Mouse (Mus musculus) hindbrain, embryonic 12.5 days (tissue): ENCODE measurements around the gene Ampd3. TPM values are rescaled to one million over a fixed set of nuclear protein-coding genes. Genes with fewer than 3 reads are reported as not detected.

Source experiments
- ATAC-seq: fragments of 200-750 bp; cut with Nextera tagmentation; 2 replicates; pipeline ENCODE4 v1.8.0; 2017; ENCODE audit warnings: moderate TSS enrichment; ENCODE audit not compliant: low FRiP score
- H3K27ac ChIP-seq: fragments of 300-500 bp; sonication (generic); 2 replicates; pipeline ENCODE4 v1.5.1; 2016; ENCODE audit warnings: mild to moderate bottlenecking
- H3K27me3 ChIP-seq: fragments of 300-500 bp; sonication (generic); 2 replicates; pipeline ENCODE4 v1.6.1; 2016; ENCODE audit warnings: mild to moderate bottlenecking
- H3K36me3 ChIP-seq: fragments of 300-500 bp; sonication (generic); 2 replicates; pipeline ENCODE4 v1.6.1; 2016; ENCODE audit warnings: mild to moderate bottlenecking
- H3K4me1 ChIP-seq: fragments of 300-500 bp; sonication (generic); 2 replicates; pipeline ENCODE4 v1.6.1; 2016
- H3K4me2 ChIP-seq: fragments of 300-500 bp; sonication (generic); replicated peaks from 2 replicates; pipeline ENCODE4 v1.6.1; 2016; ENCODE audit warnings: mild to moderate bottlenecking
- H3K4me3 ChIP-seq: fragments of 300-500 bp; sonication (generic); 2 replicates; pipeline ENCODE4 v1.5.1; 2016; ENCODE audit warnings: mild to moderate bottlenecking
- H3K9ac ChIP-seq: fragments of 300-500 bp; sonication (generic); 2 replicates; pipeline ENCODE4 v1.6.1; 2016; ENCODE audit warnings: mild to moderate bottlenecking, moderate library complexity
- H3K9me3 ChIP-seq: fragments of 300-500 bp; sonication (generic); replicated peaks from 2 replicates; pipeline ENCODE4 v1.6.1; 2016; ENCODE audit warnings: mild to moderate bottlenecking
- WGBS: fragments of 180-500 bp; shearing (Covaris S2); methylation state at CpG from one replicate; pipeline ENCODE4 v1.1.7; 2016; 5-methylcytosine and 5-hydroxymethylcytosine counted together
- polyA plus RNA-seq: library from polyadenylated mRNA; unstranded; fragments of >200 nt; fragmentation: Nextera tagmentation; extraction: Ambion mirVana; gene quantifications from 2 replicates; pipeline ENCODE4 v1.2.1, GENCODE M21; 2016

Gene Ampd3
- polyA plus RNA-seq, 1 experiment from 2014 or later: 4.0 TPM

DNA sequence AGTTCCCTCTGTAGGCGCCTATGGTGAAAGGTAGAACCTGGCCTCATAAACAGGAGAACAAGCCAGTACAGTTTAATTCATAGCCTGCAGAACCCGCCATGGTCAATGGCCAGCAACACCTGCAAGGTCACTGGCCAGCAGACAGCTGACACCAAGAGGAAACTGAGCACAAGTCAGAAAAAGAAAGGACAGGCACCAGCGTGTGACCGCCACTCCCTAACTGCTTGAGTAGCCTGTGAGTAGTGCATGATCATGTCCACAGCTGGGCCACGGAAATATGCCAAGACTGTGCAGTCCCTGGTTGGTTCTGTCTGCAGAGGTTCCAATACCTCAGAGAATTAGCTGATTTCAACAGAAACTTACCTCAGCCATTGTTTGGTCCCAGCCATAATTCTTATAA, 26.0 kb upstream of the Ampd3 start:
- ATAC-seq: no peak
- Histone ChIP-seq H3K9me3 (no peaks in the 10 kb centered on the region), H3K27me3 (no peaks in the 10 kb centered on the region), H3K4me1 (peaks cover 14% of the 10 kb centered on the region), H3K4me3 (no peak overlapping the region), H3K4me2 (no peak overlapping the region), H3K36me3 (no peaks in the 10 kb centered on the region), H3K9ac (no peak overlapping the region), H3K27ac (no peak overlapping the region)
- WGBS: 94% methylated on average over 5 of the region's 5 CpGs

DNA sequence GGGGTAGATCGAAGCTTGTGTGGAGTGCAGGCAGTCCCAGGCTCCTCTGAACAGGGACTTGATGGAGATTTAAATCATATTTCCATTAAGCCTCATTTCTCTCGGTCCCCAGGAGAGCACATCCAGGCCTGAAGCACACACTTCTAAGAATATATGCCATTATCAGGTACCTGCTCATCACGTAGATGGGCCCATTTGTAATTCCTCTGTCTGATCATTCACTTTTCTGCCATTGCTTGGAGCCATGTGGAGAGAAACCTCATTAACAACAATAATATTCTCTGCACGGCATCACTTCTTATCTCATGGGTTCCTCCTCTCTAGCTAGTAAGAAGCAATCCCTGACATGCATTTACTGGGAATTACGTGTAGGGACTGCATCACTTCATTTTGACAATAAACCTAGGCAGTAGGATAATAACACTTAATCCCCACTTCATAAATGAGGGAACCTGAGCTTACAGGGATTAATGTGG, 21.9 kb upstream of the Ampd3 start:
- no peak overlapping the region for H3K27ac ChIP-seq
- H3K4me2 ChIP-seq: no peak overlapping the region
- WGBS: 72% methylated on average over 5 of the region's 5 CpGs
- ATAC-seq: no peak
- H3K4me1 ChIP-seq: no peaks in the 10 kb centered on the region
- no peaks in the 10 kb centered on the region for H3K9me3 ChIP-seq
- no peak overlapping the region for H3K4me3 ChIP-seq
- H3K27me3 ChIP-seq: no peaks in the 10 kb centered on the region
- no peaks in the 10 kb centered on the region for H3K36me3 ChIP-seq
- H3K9ac ChIP-seq: no peak overlapping the region

DNA sequence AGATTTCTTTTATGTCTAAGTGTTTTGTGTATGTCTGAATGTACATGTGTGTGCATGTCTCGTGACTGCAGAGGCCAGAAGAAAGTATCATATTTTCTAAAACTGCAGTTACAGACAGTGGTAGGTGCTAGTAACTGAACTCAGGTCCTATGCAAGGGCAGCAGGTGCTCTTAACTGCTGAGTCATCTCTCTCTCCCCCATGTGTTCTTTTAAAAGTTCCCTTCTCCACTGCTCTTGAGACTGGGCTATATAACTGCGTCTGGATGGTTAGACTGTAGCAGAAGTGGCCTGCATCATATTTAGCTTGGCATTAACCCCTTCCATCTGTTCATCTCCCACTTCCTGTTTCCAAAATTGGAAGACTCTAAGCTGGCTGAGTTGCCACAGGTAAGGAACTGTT, 21.2 kb upstream of the Ampd3 start:
- WGBS: 70% methylated on average over 2 of the region's 2 CpGs
- no peak for ATAC-seq
- no peak overlapping the region for H3K4me2 ChIP-seq

DNA sequence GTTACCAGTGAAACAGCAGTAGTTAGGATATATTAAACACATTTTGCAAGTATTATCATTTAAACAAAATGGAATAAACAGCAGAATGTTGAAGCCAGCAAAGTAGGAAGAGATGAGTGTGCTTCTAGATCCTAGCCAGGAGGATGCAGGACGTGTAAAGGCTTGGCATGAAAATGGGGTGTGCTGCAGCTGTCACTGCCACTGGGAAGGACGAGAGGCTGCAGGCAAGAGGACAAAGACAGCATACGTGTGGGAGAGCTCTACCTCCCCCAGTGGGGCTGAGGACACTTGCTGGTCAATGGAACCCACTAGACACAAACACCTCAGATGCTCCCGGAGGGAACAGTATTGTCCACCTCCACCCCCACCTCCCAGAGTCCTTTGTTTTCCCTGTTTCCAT, 17.2 kb upstream of the Ampd3 start:
- 37% methylated on average over 4 of the region's 4 CpGs for WGBS
- no peak for ATAC-seq
- H3K4me2 ChIP-seq: no peak overlapping the region
- no peaks in the 10 kb centered on the region for H3K36me3 ChIP-seq
- peaks cover 5% of the 10 kb centered on the region; the same call in 1 of the 2 replicates for H3K4me1 ChIP-seq
- no peak overlapping the region for H3K27ac ChIP-seq
- H3K9ac ChIP-seq: no peak overlapping the region
- no peak overlapping the region for H3K4me3 ChIP-seq
- no peaks in the 10 kb centered on the region for H3K27me3 ChIP-seq
- H3K9me3 ChIP-seq: no peaks in the 10 kb centered on the region

More for the DNA sequence above, 21.2 kb upstream of the Ampd3 start:
- Histone ChIP-seq H3K27me3 (no peaks in the 10 kb centered on the region), H3K4me1 (no peaks in the 10 kb centered on the region), H3K9me3 (no peaks in the 10 kb centered on the region), H3K36me3 (no peaks in the 10 kb centered on the region), H3K9ac (no peak overlapping the region), H3K4me3 (no peak overlapping the region), H3K27ac (no peak overlapping the region)

DNA sequence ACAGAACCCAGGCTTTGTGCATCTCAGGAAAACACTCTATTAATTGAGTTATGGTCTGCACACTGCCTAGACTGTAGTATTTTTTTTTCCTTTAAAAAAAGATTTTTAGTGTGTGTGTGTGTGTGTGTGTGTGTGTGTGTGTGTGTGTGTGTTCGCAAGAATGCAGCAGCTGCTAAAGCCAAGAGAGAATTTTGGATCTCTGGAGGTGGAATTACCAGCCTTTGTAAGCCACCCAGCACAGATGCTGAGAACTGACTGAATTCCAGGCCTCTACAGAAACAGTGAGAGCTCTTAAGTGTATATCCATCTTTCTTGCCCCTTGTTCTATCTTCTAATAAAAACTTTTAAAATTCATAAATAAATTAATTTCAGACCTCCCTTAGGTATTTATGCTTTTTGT, 16.4 kb upstream of the Ampd3 start:
- WGBS: 83% methylated on average over 1 of the region's 1 CpGs
- no peaks in the 10 kb centered on the region for H3K36me3 ChIP-seq
- H3K4me1 ChIP-seq: peaks cover 5% of the 10 kb centered on the region; the same call in 1 of the 2 replicates
- no peak overlapping the region for H3K4me2 ChIP-seq
- no peak overlapping the region for H3K9ac ChIP-seq
- no peak overlapping the region for H3K4me3 ChIP-seq
- no peaks in the 10 kb centered on the region for H3K9me3 ChIP-seq
- ATAC-seq: no peak
- no peak overlapping the region for H3K27ac ChIP-seq
- no peaks in the 10 kb centered on the region for H3K27me3 ChIP-seq

DNA sequence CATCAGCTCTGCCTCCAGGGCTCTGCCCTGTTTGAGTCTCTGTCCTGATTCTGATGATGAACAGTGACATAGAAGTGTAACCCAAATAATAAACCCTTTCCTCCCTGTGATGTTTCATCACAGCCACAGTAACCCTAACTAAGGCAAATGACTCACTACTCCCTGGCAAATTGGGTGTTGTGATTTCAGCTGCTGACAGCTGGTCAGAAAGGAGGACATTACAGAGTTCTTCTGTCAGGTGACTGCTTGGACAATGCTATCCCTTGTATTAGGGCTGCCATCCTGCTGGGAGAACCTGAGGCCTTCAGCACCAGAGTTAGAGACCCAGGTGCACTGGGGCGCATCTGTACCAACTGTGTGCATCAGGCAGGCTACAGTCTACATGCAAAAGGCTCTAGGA, 14.7 kb upstream of the Ampd3 start:
- Histone ChIP-seq H3K9me3 (no peaks in the 10 kb centered on the region), H3K4me3 (no peak overlapping the region), H3K4me1 (peaks cover 5% of the 10 kb centered on the region; the same call in 1 of the 2 replicates), H3K9ac (no peak overlapping the region), H3K36me3 (no peaks in the 10 kb centered on the region), H3K4me2 (no peak overlapping the region), H3K27me3 (no peaks in the 10 kb centered on the region), H3K27ac (no peak overlapping the region)
- ATAC-seq: no peak
- 83% methylated on average over 1 of the region's 1 CpGs for WGBS

DNA sequence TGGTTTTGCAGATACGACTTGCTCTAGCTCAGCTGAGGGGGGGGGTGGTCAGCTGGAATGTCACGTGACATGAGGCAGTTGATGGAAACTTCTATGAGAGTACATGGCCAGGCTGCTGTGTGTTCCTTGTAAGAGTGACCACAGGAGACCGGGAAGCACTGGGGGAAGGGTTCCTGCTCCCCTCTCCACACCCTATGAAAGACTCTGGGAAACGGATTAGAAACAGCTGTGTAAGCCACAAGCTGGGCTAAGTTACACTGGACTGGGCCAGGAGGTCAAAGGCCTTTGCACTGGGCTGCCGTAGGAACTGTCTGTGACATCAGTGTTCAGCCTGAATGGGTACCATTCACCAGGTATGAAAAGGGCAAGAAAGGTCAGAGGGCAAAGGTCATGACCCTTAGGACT, 14.1 kb upstream of the Ampd3 start:
- H3K9ac ChIP-seq: no peak overlapping the region
- H3K27me3 ChIP-seq: no peaks in the 10 kb centered on the region
- no peaks in the 10 kb centered on the region for H3K9me3 ChIP-seq
- no peak for ATAC-seq
- peaks cover 5% of the 10 kb centered on the region; the same call in 1 of the 2 replicates for H3K4me1 ChIP-seq
- no peak overlapping the region for H3K4me3 ChIP-seq
- 22% methylated on average over 5 of the region's 5 CpGs for WGBS
- H3K27ac ChIP-seq: no peak overlapping the region
- no peak overlapping the region for H3K4me2 ChIP-seq
- no peaks in the 10 kb centered on the region for H3K36me3 ChIP-seq

DNA sequence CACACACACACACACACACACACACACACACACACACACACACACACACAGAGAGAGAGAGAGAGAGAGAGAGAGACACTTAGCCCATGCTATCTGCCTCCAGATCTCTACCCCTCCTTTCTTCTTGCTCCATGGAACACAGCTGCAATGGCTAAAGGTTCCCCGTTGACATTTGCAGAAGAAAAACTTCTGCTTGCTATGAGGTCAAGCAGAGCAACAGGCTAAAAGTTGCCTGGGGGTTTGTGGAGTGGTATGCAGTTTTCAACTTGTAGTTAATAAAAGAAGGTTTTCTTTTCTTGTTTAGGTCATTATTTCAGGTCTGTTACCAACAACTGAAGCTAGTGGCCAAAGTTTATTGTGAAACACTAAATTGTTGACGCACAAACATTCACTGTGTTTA, 11.6 kb upstream of the Ampd3 start:
- no peaks in the 10 kb centered on the region for H3K36me3 ChIP-seq
- no peak overlapping the region for H3K4me3 ChIP-seq
- no peak overlapping the region for H3K4me2 ChIP-seq
- H3K4me1 ChIP-seq: peaks cover 5% of the 10 kb centered on the region; the same call in 1 of the 2 replicates
- no peaks in the 10 kb centered on the region for H3K27me3 ChIP-seq
- H3K9ac ChIP-seq: no peak overlapping the region
- no peak for ATAC-seq
- H3K27ac ChIP-seq: no peak overlapping the region
- H3K9me3 ChIP-seq: no peaks in the 10 kb centered on the region
- WGBS: 67% methylated on average over 2 of the region's 2 CpGs

DNA sequence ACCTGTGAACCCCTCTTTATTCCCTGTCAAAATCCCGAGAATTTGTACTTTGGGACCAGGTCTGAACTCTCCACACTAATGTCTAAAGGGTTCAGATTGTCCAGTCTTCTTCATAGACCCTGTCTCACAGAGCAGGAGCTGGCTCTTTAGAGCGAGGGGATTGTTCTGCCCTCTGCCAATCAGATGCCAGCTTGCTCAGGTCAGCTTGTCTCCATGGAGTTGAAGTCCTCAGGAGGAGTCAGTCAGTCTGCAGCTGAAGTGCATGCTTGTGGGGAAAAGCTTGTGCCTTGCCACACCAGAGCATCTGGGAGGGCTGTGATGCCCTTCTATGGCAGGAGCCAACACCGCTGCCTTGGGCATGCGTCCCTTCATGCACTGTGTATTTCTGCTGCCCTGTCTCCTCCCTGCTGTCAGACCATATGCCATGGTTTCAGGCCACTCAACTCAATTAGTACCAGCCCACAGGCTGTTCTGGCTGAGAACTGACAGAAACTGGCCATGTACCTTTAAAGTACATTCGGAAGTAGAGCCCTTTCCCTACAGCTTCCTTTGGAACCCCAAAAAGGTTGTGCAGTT, 5.3 kb upstream of the Ampd3 start:
- Histone ChIP-seq H3K27ac (no peak overlapping the region), H3K27me3 (peaks cover 4% of the 10 kb centered on the region), H3K4me1 (0 out of 2 replicates have a peak, but pooled peaks cover 5% of the 10 kb centered on the region), H3K36me3 (no peaks in the 10 kb centered on the region), H3K9ac (no peak overlapping the region), H3K4me2 (no peak overlapping the region), H3K9me3 (no peaks in the 10 kb centered on the region), H3K4me3 (no peak overlapping the region)
- ATAC-seq: no peak
- WGBS: 80% methylated on average over 5 of the region's 5 CpGs

DNA sequence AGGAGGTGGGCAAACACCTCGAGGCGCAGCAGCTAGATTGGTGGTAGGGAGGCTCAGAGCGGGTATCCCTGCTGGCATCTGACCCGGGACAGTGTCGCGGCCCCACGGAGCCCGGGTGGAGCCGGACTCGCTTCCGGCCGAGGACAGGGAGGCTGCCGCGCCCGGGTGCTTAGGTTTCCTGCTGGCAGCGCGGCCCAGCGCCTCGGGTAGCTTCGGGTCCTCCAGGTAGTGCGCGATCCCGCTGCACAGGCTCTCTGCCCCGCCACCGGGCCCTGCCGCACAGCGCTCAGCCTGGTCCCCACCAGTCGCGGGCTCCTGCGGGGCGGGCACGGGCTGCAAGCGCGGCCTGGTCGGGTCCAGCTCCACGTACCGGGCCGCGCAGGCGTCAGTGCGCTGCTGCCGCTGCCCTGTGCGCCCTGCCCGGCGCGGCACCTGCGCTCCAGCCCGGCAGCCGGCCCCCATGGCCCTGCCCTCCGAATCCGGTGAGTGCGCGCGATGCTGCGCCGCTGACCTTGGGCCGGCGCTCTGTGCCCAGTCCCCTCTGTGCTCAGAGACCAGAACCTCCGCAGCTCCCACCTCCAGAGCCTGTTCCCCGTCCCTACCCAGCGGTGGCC, 552 bp downstream of the Ampd3 start:
- no peaks in the 10 kb centered on the region for H3K36me3 ChIP-seq
- no peak overlapping the region for H3K27ac ChIP-seq
- WGBS: under 1% methylated on average over 59 of the region's 61 CpGs
- peaks cover 29% of the 10 kb centered on the region for H3K27me3 ChIP-seq
- peak overlapping the region; percentile 90 for H3K4me2 ChIP-seq
- H3K9me3 ChIP-seq: no peaks in the 10 kb centered on the region
- peak; percentile 71 for ATAC-seq
- H3K4me3 ChIP-seq: peak overlapping the region; percentile 47
- peak overlapping the region; percentile 65 for H3K9ac ChIP-seq
- H3K4me1 ChIP-seq: peaks cover 6% of the 10 kb centered on the region; the same call in 1 of the 2 replicates

DNA sequence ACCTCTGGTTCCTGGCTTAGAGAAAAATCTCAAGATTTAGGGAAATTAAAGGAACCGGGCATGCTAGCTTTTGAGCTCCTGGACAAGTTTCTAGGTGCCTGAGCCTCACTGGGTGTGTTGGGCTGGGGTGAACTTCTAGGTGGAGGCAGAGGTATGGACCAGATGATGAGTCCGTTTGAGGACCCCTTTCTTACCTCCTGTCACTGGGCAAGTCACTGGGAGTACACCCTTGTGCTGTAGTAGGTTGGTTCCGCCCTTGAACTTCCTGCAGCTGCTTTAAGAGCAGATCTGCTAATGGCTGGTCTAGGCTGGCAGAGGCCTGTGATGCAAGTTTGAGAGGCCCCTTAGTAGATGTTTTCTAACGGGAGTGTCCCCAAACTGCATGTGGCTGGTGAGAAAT, 1.1 kb downstream of the Ampd3 start:
- H3K4me2 ChIP-seq: peak overlapping the region; percentile 90

DNA sequence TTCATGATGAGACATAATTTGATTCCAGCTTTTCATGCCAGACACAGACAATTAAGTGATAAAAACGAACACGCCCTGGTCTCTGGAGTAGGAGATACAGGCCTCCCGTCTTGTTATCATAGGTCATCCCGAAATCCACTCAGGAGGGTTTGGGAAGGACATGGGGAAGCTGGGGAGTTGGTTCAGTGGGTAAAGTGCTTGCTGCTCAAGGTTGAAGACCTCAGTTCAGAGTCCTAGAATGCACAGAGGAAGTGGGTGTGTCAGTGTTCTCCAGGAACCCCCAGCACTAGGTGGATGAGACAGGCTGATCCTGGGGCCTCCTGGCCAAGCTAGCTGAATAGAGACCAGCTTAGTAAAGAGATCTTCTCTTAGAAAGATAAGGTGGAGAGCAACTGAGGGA, 2.9 kb downstream of the Ampd3 start:
- Histone ChIP-seq H3K27me3 (peaks cover 29% of the 10 kb centered on the region), H3K4me2 (no peak overlapping the region), H3K4me1 (peaks cover 6% of the 10 kb centered on the region; the same call in 1 of the 2 replicates), H3K36me3 (no peaks in the 10 kb centered on the region), H3K4me3 (no peak overlapping the region), H3K9me3 (no peaks in the 10 kb centered on the region), H3K27ac (no peak overlapping the region), H3K9ac (no peak overlapping the region)
- WGBS: 84% methylated on average over 4 of the region's 4 CpGs
- ATAC-seq: no peak

More for the DNA sequence above, 1.1 kb downstream of the Ampd3 start:
- H3K27me3 ChIP-seq: peaks cover 29% of the 10 kb centered on the region
- H3K4me3 ChIP-seq: peak overlapping the region; percentile 47
- no peak overlapping the region for H3K27ac ChIP-seq
- H3K36me3 ChIP-seq: no peaks in the 10 kb centered on the region
- no peaks in the 10 kb centered on the region for H3K9me3 ChIP-seq
- WGBS: 36% methylated on average over 4 of the region's 4 CpGs
- H3K9ac ChIP-seq: peak overlapping the region; percentile 65
- H3K4me1 ChIP-seq: peaks cover 6% of the 10 kb centered on the region; the same call in 1 of the 2 replicates
- ATAC-seq: no peak

DNA sequence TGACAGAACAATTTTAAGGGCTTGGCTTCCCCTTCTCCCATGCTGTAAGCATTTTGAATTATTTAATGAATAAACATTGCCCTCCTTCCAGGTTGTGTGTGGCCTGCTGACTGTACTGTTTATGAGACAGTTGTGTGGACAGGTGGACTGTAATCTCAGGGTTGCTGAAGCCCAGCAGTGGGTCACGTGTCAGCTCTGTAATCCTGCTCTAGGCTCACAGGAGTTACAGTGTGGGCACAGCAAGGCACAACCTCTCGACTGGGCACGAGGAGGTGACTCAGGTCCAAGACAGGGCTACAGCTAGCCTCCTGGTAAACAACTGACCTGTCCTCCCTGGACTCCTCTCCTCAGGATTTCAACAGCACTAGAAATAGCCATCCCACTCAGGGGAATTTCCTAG, 4.3 kb downstream of the Ampd3 start:
- Histone ChIP-seq H3K9ac (no peak overlapping the region), H3K4me3 (no peak overlapping the region), H3K4me1 (peaks cover 6% of the 10 kb centered on the region; the same call in 1 of the 2 replicates), H3K4me2 (no peak overlapping the region), H3K36me3 (no peaks in the 10 kb centered on the region), H3K27me3 (peaks cover 29% of the 10 kb centered on the region), H3K27ac (no peak overlapping the region), H3K9me3 (no peaks in the 10 kb centered on the region)
- WGBS: 90% methylated on average over 3 of the region's 3 CpGs
- ATAC-seq: no peak
